Mouse (Mus musculus): ENCODE results near the gene Ahnak. TPM values are rescaled to one million over a fixed set of nuclear protein-coding genes. Genes with fewer than 3 reads are reported as not detected.
"Not testable (repeated sequence)": the region's sequence is repeated elsewhere in the genome, so short reads cannot be mapped to it uniquely, and the experiment has no call there.

Gene Ahnak
- total RNA-seq, 2 experiments from 2014 or later = 377 to 414 TPM

- peak; percentile 80 to 88 for DNase-seq (ENCODE audit: low spot score in 2 of 2)
Observed at GRCm38 (mm10) chr19:8992769-8993624, 3.9 kb downstream of the Ahnak start.

DNA sequence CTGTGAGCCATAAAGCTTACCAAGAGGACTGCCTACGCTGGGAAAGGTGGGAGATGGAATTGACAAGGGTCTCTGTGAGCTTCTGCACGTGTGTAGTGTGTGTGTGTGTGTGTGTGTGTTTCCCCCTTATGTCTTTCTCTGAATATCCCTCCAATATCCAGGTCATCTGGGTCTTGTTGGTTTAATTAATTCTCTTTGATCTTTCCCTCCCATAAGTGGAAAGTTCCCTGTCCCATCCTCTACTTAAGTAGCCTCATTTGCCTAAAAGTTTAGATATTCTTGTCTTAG is 4.5 kb downstream of the Ahnak start:
- DNase-seq (ENCODE audit: low spot score in 2 of 2) = no peak

DNA sequence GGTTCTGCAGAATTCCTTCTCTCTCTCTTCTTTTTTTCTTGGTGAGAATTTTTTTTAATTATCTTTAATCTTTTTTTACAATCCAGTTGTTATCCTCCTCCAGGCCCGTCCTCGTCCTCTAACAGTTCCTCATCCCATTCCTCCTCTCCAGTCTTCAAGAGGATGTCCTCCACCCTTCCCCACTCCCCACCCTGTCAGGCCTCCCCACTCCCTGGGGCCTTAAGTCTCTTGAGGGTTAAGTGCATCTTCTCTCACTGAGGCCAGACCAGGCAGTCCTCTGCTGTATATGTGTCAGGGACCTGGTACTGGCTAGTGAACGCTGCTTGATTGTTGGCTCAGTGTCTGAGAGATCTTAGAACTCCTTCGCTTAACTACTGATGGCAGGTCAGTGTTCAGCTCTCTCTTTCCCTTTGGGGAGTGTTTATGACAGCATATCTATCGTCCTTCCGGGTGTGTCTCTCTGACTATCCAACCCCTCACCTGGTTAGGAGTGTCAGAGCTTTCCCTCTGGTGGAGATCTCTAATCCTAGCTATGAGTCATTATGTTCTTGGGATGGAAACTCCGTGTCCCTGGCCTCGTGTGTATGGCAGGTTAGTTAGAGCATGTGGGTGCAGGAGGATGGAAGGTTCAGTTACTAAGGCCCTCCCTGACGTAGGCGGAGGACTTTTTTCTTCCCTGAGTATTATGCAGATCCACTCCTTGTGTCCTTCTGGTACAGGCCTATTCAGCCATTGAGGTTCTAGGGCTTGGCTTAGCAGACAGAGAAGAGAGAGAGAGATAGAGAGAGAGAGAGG is 5.9 kb downstream of the Ahnak start:
- DNase-seq (ENCODE audit: low spot score in 2 of 2) = no peak

DNA sequence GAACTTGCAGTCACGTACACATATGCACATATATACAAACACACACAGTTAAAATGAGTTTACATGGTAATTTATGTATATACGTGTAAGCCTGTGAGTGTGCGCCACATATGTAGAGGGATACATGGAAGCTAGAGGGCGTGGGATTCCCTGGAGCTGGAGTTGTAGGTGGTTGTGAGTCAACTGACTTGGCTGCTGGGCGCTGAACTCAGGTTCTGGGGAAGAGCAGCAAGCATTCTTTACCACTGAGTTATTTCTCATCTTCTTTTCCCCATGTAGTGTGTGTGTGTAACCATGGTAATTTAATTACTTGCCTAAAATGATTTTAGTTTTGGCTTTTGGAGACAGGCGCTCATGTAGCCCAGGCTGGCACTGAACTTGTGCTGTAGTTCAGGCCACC is 7.5 kb downstream of the Ahnak start:
- no peak for DNase-seq (ENCODE audit: low spot score in 2 of 2)

- DNase-seq (ENCODE audit: low spot score in 2 of 2) = peak in 1 of 2 experiments; percentile 78
Observed at GRCm38 (mm10) chr19:8997546-8997945, 8.5 kb downstream of the Ahnak start.

- no peak for DNase-seq (ENCODE audit: low spot score in 2 of 2)
Observed at GRCm38 (mm10) chr19:8998546-8998945, 9.5 kb downstream of the Ahnak start.

DNA sequence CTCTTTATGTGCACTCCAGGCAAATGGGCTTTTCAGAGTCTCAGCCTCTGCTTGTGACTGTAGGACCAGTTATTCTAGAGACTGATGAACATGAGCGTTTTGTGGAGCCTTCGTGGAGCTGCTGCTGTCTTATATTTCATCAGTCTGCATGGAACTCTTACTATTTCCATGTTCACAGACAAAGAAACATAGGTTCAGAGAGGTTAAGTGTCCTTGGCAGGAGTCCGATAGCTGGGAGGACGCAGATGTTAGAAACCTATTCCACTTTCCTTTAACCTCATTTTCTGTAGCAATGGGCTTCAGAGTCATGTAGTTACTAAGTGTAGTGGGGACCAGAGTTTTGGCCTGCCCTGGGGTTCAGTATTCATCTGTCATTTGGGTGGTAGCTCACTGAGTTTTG is 10.1 kb downstream of the Ahnak start:
- DNase-seq (ENCODE audit: low spot score in 2 of 2) = no peak

DNA sequence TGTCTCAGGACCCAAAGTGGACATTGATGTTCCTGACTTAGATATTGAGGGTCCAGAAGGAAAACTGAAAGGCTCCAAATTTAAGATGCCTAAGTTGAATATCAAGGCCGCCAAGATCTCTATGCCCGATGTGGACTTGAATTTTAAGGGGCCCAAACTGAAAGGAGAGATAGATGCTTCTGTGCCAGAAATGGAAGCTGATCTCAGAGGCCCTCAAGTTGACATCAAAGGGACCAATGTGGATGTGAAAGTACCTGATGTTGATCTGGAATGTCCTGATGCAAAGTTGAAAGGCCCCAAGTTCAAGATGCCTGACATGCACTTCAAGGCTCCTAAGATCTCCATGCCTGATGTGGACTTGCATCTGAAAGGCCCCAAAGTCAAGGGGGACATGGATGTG is 17.8 kb downstream of the Ahnak start:
- DNase-seq (ENCODE audit: low spot score in 2 of 2) = not testable (repeated sequence)

DNA sequence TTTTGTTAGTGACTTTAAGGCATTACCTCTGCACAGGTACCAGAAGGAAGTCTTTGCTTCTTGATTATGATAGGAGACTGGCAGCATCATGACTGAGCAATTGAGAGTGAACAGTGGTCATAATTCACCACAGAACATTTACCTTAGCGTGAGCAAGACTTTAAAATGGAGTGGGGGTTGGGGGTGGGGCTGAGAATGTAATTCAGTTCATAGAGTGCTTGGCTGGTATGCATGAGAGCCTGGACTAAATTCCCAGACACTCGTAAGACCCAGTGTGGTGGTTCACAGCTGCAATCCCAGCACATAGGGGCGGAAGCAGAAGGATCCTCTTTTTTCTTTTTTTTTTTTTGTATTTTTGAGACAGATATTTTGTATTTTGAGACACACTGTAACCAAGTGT is 30.2 kb downstream of the Ahnak start:
- no peak for DNase-seq (ENCODE audit: low spot score in 2 of 2)

GRCm38 (mm10) chr19:9023021-9023778 is 34.1 kb downstream of the Ahnak start:
- peak in 1 of 2 experiments; percentile 32 for DNase-seq (ENCODE audit: low spot score in 2 of 2)

GRCm38 (mm10) chr19:9025562-9026257 is 36.6 kb downstream of the Ahnak start:
- no peak for DNase-seq (ENCODE audit: low spot score in 2 of 2)

DNA sequence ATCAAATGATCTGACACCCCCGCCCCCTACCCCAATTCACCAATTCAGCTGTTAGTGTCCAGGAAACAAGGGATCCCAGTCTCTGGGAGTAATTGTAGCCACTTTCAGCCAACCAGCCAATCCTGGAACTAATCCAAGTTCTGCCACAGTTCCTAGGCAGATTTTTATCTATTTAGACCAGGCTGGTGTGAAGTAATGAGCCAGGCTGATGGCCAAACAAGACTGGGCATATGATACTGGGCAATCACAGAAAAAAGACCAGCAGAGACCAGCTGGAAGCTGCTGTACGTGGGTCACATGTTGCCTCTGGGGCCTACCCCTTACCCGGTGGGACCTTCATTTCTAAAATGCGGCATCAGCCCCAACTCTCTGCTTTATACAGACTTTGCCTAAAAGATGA is 37.5 kb downstream of the Ahnak start:
- no peak for DNase-seq (ENCODE audit: low spot score in 2 of 2)

- DNase-seq (ENCODE audit: low spot score in 2 of 2) = no peak
Observed at GRCm38 (mm10) chr19:9027795-9028194, 38.7 kb downstream of the Ahnak start.

DNA sequence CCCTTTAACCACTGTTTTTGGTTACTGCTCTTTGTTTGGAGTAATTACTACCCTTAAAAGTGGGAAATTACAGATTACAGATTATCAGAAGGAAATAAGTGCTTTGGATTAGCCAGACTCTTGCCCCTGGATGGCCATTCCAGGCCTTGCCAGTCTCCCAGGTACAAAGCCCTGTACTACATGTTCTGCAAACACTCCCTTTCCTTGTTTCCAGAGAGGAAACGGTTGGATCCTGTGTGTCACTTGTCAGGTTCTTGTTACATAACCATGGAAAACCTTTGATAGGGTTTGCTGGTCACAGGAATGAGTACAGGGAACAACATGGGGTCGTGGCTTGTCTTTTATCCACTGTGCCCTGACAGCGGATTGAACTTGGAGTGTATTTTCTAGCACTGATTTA is 39.3 kb downstream of the Ahnak start:
- no peak for DNase-seq (ENCODE audit: low spot score in 2 of 2)

DNA sequence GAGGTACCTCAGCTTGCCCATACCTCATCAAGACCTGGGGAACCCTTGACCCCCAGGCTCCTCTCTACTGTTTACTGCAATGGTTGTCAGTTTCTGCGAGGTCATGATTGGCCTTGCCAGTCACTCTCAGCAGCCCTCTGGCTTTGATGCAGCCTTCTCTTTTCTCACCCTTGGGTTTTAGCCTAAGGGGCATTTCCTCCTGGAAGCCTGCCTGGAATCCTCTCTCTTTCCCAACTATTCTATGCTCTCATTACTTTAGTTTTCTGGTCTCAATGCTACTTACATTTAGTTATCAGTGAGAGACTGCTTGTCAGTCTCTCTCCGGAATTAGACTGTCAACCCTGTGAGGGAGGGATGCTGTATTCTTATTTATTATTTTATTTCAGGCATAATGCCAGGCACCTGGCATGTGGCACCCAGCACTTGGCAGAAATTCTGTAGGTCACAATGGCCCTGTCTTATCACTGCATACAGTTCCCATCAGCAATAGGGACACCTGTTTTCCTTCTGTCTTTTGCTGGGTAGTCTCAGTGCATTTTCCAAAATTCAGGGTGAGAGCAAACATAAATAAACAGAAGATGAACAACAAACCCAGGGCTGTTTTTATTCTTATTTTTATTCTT is 40.7 kb downstream of the Ahnak start:
- DNase-seq (ENCODE audit: low spot score in 2 of 2) = no peak

DNA sequence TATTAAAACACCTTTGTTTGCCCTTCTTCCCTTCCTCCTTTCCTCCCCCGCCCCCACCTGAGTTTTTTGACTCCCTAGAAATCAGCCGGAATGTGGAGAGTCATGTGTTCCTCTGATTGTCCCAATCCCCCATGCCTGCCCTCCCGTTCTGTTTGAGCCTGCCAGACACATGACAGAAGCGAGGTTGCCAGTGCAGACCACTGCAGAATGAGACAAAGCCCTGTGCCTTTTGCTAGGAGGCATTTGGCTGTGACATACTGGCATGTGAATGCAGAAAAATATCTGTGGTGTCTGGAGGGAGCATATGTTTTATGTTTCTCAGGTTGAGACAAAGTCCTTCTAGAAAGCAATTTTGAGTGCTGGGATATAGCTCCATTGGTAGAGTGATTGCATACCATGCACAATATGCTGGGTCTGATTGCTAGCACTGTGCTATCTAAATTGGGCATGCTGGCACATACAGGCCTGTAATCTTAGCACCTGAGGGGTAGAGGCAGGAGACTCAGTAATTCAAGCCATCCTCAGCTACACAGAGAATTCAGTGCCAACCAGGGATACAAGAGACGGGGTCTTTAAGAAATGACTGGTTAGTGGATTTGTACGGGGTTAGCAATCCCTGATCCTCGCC is 43.5 kb downstream of the Ahnak start:
- no peak for DNase-seq (ENCODE audit: low spot score in 2 of 2)

- no peak for DNase-seq (ENCODE audit: low spot score in 2 of 2)
Observed at GRCm38 (mm10) chr19:9033412-9034340, 44.6 kb downstream of the Ahnak start.

DNA sequence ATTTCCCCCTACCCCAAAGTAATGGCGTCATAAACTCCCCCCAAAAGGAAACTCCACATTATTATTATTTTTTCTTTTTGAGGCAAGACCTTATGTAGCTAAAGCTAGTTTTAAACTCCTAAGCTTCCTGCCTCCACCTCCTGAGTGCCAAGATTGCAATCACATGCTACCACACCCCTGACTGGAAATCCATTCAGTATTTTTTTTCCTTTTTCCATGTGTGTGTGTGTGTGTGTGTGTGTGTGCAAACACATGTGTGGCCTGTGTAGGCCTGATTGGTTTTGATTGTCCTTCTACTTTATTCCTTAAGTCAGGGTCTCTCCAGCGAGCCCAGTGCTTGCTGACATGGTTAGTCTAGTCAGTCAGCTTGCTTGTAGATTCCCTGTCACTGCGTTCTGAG is 45.4 kb downstream of the Ahnak start:
- no peak for DNase-seq (ENCODE audit: low spot score in 2 of 2)

GRCm38 (mm10) chr19:9035101-9035500 is 46.0 kb downstream of the Ahnak start:
- no peak for DNase-seq (ENCODE audit: low spot score in 2 of 2)

Measured in gastrocnemius, postnatal 4 days (tissue).